Mouse (Mus musculus) gastrocnemius, postnatal 25 days (tissue): ENCODE measurements around the gene Pald1. TPM values are rescaled to one million over a fixed set of nuclear protein-coding genes. Genes with fewer than 3 reads are reported as not detected.

Source experiments
- DNase-seq: peaks from one replicate; pipeline ENCODE4 v3.0.0; 2022
- total RNA-seq, 2 experiments: library from RNA; stranded (reverse); gene quantifications; 1 replicate in 1 of 2; 2 replicates in 1 of 2; pipeline ENCODE4 v1.2.3; 2021

The Pald1 gene
- total RNA-seq, 2 experiments from 2014 or later: 3.8 to 9.8 TPM

GRCm38 (mm10) chr10:61277918-61278674 is 105.2 kb downstream of the Pald1 start:
- DNase-seq: peak; percentile 79

- no peak for DNase-seq
Measured at GRCm38 (mm10) chr10:61277051-61277450, 106.3 kb downstream of the Pald1 start.

GRCm38 (mm10) chr10:61275669-61276110 is 107.6 kb downstream of the Pald1 start:
- DNase-seq: no peak

- DNase-seq: no peak
Measured at GRCm38 (mm10) chr10:61274532-61274931, 108.8 kb downstream of the Pald1 start.

GRCm38 (mm10) chr10:61273844-61274215 is 109.5 kb downstream of the Pald1 start:
- DNase-seq: peak; percentile 70

GRCm38 (mm10) chr10:61273081-61273843 is 110.1 kb downstream of the Pald1 start, which contains the start of gene Adamts14:
Gene Adamts14, minus strand, starts transcription at chr10:61273438.
- no peak for DNase-seq

GRCm38 (mm10) chr10:61272631-61273030 is 110.7 kb downstream of the Pald1 start:
- DNase-seq: no peak

GRCm38 (mm10) chr10:61272089-61272626 is 111.2 kb downstream of the Pald1 start:
- peak; percentile 68 for DNase-seq

Other genes with a start within 250 kb of the Pald1 start
- 1 to 10 TPM; 6.9 to 7.2 TPM for gene Sgpl1, start 235.8 kb downstream of the Pald1 start, total RNA-seq
- gene Tbata, start 211.6 kb downstream of the Pald1 start, total RNA-seq: not detected
- 1 to 10 TPM; 2.1 to 2.4 TPM for gene Adamts14, start 110.1 kb downstream of the Pald1 start, total RNA-seq
- not detected for gene Prf1, start 85.7 kb downstream of the Pald1 start, total RNA-seq
- gene Nodal, start 34.4 kb upstream of the Pald1 start, total RNA-seq: not detected
- 100 to 1,000 TPM in 1 of 2 experiments, 10 to 100 TPM in 1; 94.8 to 112 TPM for gene Eif4ebp2, start 69.1 kb upstream of the Pald1 start, total RNA-seq
- gene Lrrc20, start 92.3 kb upstream of the Pald1 start, total RNA-seq: 100 to 1,000 TPM; 114 to 132 TPM
- gene Npffr1, start 212.0 kb upstream of the Pald1 start, total RNA-seq: not detected